Mouse (Mus musculus): ENCODE measurements around the gene Pgbd1.

GRCm38 (mm10) chr13:21408805-21409459 lies 31.9 kb downstream of the Pgbd1 start:
- no peak for TF ChIP-seq CTCF (conservative IDR thresholded peaks at IDR 0.05; ENCODE audit: insufficient read depth, insufficient read length, low read depth, low read length)
- TF ChIP-seq POLR2A (IDR thresholded peaks at IDR 0.05; ENCODE audit: low read depth, low read length): no peak
